Mouse (Mus musculus) CD4-positive, CD25-positive, alpha-beta regulatory T cell, adult 4 months (primary cell): Measurements from ENCODE around the gene Zfp710. TPM values are rescaled to one million over a fixed set of nuclear protein-coding genes. Genes with fewer than 3 reads are reported as not detected.
A peak's percentile ranks its signal among the peaks of the same experiment; 100 is the strongest.
"Not testable (repeated sequence)": the region's sequence is repeated elsewhere in the genome, so short reads cannot be mapped to it uniquely, and the experiment has no call there.

ENCODE experiments used
- ATAC-seq: one replicate; pipeline ENCODE4 v1.8.0; 2017
- polyA plus RNA-seq, 2 experiments: library from polyadenylated mRNA; unstranded; fragments of 100-300 nt; shearing (Covaris generic); gene quantifications; one replicate each; pipeline ENCODE4 v1.2.1; 2017

Gene Zfp710
- polyA plus RNA-seq, 2 experiments from 2014 or later: 4.1 to 7.0 TPM

DNA sequence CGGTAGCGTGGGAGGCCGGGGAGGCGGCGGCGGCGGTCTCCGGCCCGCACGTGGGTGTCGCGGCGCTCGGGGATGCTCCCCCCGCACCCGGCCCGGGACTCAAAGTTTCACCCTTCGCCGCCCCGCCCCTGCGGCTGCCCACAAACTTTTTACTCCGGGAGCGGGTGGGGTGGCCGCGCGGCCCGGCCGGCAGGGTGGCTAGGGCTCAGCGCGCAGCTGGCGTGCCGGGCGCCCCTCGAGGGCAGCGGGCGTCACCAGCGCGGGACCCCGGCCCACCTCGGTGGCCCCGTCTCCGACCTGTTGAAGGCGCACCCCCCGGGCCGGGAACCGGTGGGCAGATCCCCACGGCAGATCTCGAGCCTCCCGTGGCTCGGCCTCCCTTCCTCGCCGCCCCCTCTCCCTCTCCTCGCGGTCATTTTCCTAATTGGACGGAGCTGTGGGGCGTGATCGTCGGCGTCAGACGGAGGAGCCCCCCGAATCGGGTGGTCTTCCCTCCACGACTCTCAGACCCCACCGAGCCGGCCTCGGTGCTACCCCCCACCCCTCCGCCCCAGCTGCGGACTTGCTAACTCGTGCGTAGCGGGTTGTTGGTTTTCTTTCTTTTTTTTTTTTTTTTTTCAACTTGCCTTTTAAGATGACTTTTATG, 2.5 kb downstream of the Zfp710 start:
- peak; percentile 63 for ATAC-seq

- no peak for ATAC-seq
Observed at GRCm38 (mm10) chr7:80027636-80028417, 3.2 kb downstream of the Zfp710 start.

GRCm38 (mm10) chr7:80028418-80028720, 3.8 kb downstream of the Zfp710 start:
- no peak for ATAC-seq

DNA sequence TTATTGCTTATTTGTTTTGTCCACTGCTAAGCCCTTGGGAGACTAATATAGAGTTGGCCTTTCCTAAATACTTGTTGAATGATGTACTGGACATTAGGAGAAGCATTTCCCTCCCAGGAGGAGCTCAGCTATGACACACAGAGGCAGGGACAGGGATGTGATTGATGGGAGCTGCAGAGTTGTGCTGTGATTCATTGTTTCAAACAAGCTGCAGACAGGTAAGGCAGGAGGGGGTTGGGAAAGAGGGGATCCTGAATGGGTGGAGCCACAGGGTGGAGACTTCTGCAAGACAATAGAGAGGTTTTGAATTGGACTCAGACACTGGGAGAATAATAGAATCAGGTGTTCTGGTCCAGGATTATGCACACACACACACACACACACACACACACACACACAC, 5.4 kb downstream of the Zfp710 start:
- no peak for ATAC-seq

DNA sequence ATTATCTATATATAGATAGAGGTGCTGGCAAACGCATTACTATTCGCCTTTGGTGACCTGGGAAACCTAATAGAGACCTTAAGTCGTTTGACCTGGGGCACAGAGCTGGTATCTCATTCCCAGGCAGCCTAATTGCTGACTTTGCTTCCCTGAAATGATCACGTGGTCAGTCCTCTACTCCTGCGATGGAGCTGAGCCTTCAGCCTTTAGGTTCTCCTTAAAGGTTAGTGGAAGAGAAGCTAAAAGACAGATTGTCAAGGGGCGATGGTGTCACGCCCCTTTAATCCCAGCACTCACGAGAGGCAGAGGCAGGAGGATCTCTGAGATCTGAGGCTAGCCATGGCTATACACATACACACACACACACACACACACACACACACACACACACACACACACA, 5.9 kb downstream of the Zfp710 start:
- ATAC-seq: no peak

GRCm38 (mm10) chr7:80030987-80031386, 6.4 kb downstream of the Zfp710 start:
- no peak for ATAC-seq

DNA sequence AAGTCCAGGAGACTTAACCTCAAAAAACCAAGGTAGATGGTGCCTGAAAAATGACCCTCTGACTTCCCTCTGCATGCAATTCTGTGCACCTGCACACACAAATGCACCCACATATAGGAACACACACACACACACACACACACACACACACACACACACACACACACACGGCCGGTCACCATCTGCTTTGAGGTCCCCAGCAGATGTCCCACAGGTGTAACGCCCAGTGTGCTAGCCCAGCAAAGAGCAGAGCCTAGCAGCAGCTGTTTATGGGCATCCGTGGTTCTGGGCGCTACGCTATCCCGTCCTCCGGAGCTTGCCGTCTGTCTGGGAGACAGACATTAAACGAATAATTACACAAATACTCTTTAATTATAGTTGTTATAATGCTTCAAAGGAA, 6.9 kb downstream of the Zfp710 start:
- no peak for ATAC-seq

DNA sequence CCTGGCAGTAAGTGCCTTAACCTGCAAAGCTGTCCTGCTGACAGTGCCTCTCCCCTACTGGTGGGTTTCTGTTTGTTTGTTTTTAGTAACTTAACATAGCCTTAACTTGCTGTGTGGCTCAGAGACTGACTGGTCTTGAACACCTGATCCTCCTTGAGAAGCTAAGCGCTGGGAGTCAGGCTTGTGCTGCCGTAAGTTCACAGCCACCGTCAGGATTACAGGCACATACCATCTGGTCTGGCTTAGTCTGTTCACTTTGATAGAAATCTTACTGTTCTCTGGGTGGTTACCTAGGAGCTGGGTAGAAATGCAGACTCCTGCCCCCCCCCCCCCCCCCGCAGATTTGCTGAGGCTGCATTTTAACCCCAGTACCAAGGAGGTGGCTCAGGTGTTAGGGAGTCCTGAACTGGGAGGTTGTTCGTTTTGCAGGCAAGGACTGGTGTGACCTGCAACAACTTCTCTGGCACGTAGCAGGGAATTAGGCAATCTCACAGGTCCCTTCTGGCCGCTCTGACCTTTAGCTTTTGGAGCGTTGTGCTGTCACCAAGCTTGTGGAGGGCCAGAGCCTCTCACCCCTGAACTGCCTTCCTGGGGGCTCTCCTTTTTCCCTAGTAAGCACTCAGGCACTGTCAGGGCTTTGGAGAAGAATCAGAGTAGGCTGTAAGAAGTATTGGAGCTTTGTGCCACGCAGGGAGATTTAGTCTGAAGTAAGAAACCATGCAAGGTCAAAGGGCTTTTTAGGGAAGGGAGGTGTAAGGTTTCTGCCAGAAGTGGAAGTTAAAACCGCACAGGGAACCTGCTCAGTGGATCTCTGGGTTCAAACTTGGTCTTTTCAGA, 7.8 kb downstream of the Zfp710 start:
- ATAC-seq: no peak

GRCm38 (mm10) chr7:80033064-80033717, 8.6 kb downstream of the Zfp710 start:
- peak; percentile 83 for ATAC-seq

- no peak for ATAC-seq
Observed at GRCm38 (mm10) chr7:80033771-80034170, 9.2 kb downstream of the Zfp710 start.

- no peak for ATAC-seq
Observed at GRCm38 (mm10) chr7:80035086-80035485, 10.5 kb downstream of the Zfp710 start.

DNA sequence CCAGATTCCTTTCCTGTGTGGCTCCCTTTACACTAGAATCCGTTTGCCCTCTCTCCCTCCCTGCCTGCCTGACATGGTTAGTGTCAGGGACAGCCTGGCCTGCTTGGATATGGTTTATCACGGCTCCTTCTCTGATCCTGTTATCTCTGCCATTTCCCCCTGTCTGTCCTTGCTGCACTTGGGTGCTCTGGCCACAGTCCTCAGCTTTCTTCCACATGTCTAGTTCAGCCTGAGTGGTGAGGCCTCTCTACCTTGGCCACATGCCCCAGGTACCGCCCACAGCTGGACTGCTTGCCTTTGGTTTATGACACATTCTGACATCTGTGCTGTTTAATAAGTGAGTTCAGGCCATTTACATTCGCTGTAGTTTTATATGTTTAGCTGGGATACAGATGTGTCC, 11.1 kb downstream of the Zfp710 start:
- no peak for ATAC-seq

- ATAC-seq: no peak
Observed at GRCm38 (mm10) chr7:80039699-80040098, 15.1 kb downstream of the Zfp710 start.

DNA sequence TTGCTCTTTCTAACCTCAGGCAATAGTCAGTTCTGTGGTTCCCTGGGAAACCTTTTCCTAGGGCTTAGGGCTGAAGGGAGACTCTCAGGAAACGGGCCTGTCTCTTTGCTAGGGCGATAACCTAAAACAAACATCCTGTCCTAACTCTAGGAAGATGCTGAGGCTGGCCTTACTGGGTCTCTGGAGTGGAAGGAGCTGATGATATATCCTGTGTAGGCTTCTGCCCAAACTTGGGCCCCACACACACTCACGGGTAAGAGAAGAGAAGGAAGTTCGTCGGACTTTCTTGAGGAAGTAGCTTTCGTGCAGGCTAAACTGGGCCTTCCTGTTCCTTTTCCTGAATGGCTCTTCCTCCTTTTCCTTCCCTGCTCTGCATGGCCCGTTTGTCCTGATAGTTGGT, 19.6 kb downstream of the Zfp710 start:
- ATAC-seq: no peak

GRCm38 (mm10) chr7:80047041-80047440, 22.4 kb downstream of the Zfp710 start:
- ATAC-seq: no peak

DNA sequence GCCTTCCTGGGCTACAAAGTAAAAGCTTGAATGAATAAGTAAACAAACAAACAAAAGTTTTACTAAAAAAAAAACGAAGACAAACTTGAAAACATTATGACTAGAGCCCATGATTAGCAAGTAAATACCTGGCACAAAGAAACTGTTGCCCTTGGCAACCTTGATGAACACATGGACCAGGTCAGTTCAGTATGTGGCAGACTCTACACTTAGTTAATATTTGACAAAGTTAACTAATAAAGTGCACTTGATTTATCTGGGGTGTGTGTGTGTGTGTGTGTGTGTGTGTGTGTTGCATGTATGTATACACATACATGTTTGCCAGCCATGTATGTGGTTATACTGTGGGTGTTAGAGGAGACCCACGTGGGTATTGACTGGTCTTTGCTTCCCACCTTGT, 25.1 kb downstream of the Zfp710 start:
- no peak for ATAC-seq

DNA sequence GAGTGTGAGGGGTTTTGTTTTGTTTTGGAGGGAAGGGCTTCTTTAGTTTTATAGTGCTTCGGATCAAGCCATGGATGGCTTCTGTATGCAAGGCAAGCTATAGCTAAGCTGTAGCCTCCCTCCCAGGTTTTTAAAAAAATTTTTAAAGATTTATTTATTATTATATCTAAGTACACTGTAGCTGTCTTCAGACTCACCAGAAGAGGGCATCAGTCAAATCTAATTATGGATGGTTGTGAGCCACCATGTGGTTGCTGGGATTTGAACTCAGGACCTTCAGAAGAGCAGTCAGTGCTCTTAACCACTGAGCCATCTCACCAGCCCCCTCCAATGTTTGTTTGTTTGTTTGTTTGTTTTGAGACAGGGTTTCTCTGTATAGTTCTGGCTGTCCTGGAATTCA, 25.8 kb downstream of the Zfp710 start:
- ATAC-seq: not testable (repeated sequence)

DNA sequence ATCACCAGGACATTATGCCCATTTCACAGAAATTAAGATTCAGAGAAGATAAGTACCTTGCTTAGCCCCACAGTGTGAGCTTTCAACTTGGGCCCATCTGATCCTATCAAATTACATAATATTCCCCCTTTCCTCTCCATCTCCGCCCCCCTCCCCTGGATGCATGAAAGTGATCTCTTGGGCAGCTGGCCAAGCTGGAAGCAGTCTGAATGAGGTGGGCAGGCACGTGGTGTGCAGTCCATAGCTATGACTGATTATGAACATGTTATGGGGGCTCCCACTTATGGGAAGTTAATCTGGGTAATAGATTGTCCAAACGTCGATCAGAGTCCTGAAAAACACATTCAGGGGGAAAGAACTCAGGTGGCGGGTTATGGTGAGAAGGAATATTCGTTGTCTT, 27.2 kb downstream of the Zfp710 start:
- ATAC-seq: no peak

- no peak for ATAC-seq
Observed at GRCm38 (mm10) chr7:80052261-80052660, 27.6 kb downstream of the Zfp710 start.

DNA sequence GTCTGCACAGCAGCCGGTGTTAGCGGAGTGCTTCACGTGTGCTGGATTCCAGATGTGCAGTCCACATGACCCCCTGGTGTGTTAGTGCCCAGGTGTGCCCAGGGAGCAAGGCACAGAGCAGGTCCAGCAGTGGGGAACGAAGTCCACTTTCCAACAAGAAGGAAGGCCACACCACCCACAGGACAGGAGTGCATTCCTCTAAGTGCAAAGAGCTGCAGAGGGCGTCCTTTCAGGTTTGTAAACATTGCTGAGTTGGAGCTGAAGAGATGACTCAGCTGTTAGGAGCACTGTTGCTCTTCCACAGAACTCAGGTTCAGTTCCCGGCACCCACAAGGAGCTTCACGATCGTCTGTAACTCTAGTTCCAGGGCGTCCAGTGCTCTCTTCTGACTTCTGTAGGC, 28.5 kb downstream of the Zfp710 start:
- ATAC-seq: no peak

- no peak for ATAC-seq
Observed at GRCm38 (mm10) chr7:80055781-80056180, 31.2 kb downstream of the Zfp710 start.

DNA sequence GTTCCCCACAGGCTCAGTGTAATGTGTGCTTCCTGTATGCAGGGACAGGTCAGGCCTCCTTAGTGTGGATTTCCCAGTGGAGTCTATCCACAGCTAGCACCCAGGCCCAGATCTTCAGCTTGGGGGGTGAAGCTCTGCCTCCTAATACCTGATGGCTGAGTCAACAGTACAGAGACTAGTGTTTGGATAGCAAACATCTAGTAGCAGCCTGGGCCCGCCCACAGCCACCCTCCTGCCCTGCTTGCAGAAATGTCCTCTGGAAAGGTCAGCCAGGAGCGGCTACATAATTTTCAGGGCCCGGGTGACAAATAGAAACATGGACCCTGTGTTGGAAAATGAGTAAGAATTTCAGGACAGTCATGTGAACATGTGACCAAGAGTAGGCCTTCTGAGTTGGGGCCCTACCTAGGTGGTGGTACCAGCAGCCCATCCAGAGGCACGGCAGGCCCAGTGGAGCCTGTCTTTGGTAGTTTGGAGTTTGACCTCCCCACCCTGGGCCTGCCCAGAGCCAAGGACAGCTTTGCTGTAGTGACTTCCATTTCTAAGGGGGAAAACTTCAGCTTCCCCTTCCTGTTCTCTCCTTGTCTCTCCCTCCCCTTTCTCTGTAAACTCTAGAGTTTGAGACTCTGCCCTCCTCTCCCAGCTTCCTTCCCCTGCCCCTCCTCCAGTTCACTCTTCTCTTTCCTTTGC, 32.5 kb downstream of the Zfp710 start:
- no peak for ATAC-seq

GRCm38 (mm10) chr7:80057781-80058180, 33.2 kb downstream of the Zfp710 start:
- no peak for ATAC-seq
